Mouse (Mus musculus) spleen, postnatal 4 days (tissue): ENCODE results near the gene Taok2.

ENCODE experiments used
- DNase-seq, 2 experiments: peaks; one replicate each; pipeline ENCODE4 v3.0.0; 2022; ENCODE audit warnings: low spot score in 2 of 2

The Taok2 gene

GRCm38 (mm10) chr7:126831539-126831938 lies 53.0 kb downstream of the Taok2 start, which contains the start of gene 4930451I11Rik:
Gene 4930451I11Rik (minus strand): TSS chr7:126831639.
- DNase-seq, result no peak

GRCm38 (mm10) chr7:126825952-126826351 lies 58.6 kb downstream of the Taok2 start:
- no peak for DNase-seq

- DNase-seq, result no peak
Observed at GRCm38 (mm10) chr7:126825403-126825802, 59.1 kb downstream of the Taok2 start.

GRCm38 (mm10) chr7:126823940-126824339 lies 60.6 kb downstream of the Taok2 start:
- no peak for DNase-seq

GRCm38 (mm10) chr7:126823202-126823711 lies 61.2 kb downstream of the Taok2 start:
- no peak for DNase-seq

GRCm38 (mm10) chr7:126822741-126823140 lies 61.8 kb downstream of the Taok2 start:
- DNase-seq, result no peak

- DNase-seq, result peak; percentile 76 to 93
Observed at GRCm38 (mm10) chr7:126821835-126822511, 62.5 kb downstream of the Taok2 start.

- DNase-seq, result no peak
Observed at GRCm38 (mm10) chr7:126818818-126819217, 65.7 kb downstream of the Taok2 start.

- no peak for DNase-seq
Observed at GRCm38 (mm10) chr7:126817595-126817994, 66.9 kb downstream of the Taok2 start.

- no peak for DNase-seq
Observed at GRCm38 (mm10) chr7:126816494-126816893, 68.0 kb downstream of the Taok2 start.

- no peak for DNase-seq
Observed at GRCm38 (mm10) chr7:126815726-126816222, 68.7 kb downstream of the Taok2 start.
